Mouse (Mus musculus) stomach, embryonic 15.5 days (tissue): ENCODE data around the gene Aph1a. TPM values are rescaled to one million over a fixed set of nuclear protein-coding genes. Genes with fewer than 3 reads are reported as not detected.

Experiments used
- ATAC-seq: fragments of 200-750 bp; cut with Nextera tagmentation; 2 replicates; pipeline ENCODE4 v1.8.0; 2017; ENCODE audit warnings: low read depth, moderate number of reproducible peaks, moderate TSS enrichment; ENCODE audit not compliant: insufficient read depth, low FRiP score
- H3K27ac ChIP-seq: fragments of 300-500 bp; sonication (generic); 2 replicates; pipeline ENCODE4 v1.5.1; 2015; ENCODE audit warnings: mild to moderate bottlenecking, inconsistent platforms
- H3K27me3 ChIP-seq: fragments of 300-500 bp; sonication (generic); replicated peaks from 2 replicates; pipeline ENCODE4 v1.6.1; 2015; ENCODE audit warnings: inconsistent platforms
- H3K36me3 ChIP-seq: fragments of 300-500 bp; sonication (generic); 2 replicates; pipeline ENCODE4 v1.6.1; 2015; ENCODE audit warnings: inconsistent platforms
- H3K4me1 ChIP-seq: fragments of 300-500 bp; sonication (generic); 2 replicates; pipeline ENCODE4 v1.6.1; 2015; ENCODE audit warnings: inconsistent platforms
- H3K4me2 ChIP-seq: fragments of 300-500 bp; sonication (generic); 2 replicates; pipeline ENCODE4 v1.6.1; 2015; ENCODE audit warnings: mild to moderate bottlenecking, inconsistent platforms
- H3K4me3 ChIP-seq: fragments of 300-500 bp; sonication (generic); replicated peaks from 2 replicates; pipeline ENCODE4 v1.5.1; 2015; ENCODE audit warnings: inconsistent platforms
- H3K9ac ChIP-seq: fragments of 300-500 bp; sonication (generic); 2 replicates; pipeline ENCODE4 v1.6.1; 2015; ENCODE audit warnings: inconsistent platforms
- H3K9me3 ChIP-seq: fragments of 300-500 bp; sonication (generic); 2 replicates; pipeline ENCODE4 v1.6.1; 2016; ENCODE audit warnings: inconsistent platforms
- WGBS: fragments of 180-500 bp; shearing (Covaris S2); methylation state at CpG from one replicate; pipeline ENCODE4 v1.1.7; 2015; 5-methylcytosine and 5-hydroxymethylcytosine counted together
- polyA plus RNA-seq: library from polyadenylated mRNA; unstranded; fragments of >200 nt; fragmentation: Nextera tagmentation; extraction: Ambion mirVana; gene quantifications from 2 replicates; pipeline ENCODE4 v1.2.1, GENCODE M21; 2015

Gene Aph1a
- polyA plus RNA-seq, 1 experiment from 2014 or later, result 36.8 TPM

GRCm38 (mm10) chr3:95865571-95865970 is 28.2 kb upstream of the Aph1a start:
- no peak for ATAC-seq
- Histone ChIP-seq H3K9ac (no peak overlapping the region), H3K4me3 (no peak overlapping the region), H3K36me3 (peaks cover 6% of the 10 kb centered on the region; the same call in 1 of the 2 replicates), H3K4me2 (no peak overlapping the region), H3K27ac (no peak overlapping the region), H3K9me3 (no peaks in the 10 kb centered on the region), H3K27me3 (no peaks in the 10 kb centered on the region), H3K4me1 (no peaks in the 10 kb centered on the region)
- WGBS, result 95% methylated on average over 20 of the region's 20 CpGs

GRCm38 (mm10) chr3:95866071-95866470 is 27.7 kb upstream of the Aph1a start:
- 85% methylated on average over 5 of the region's 5 CpGs for WGBS
- Histone ChIP-seq H3K4me2 (no peak overlapping the region), H3K4me3 (no peak overlapping the region), H3K9ac (no peak overlapping the region), H3K36me3 (peaks cover 6% of the 10 kb centered on the region; the same call in 1 of the 2 replicates), H3K27ac (no peak overlapping the region), H3K9me3 (no peaks in the 10 kb centered on the region), H3K27me3 (no peaks in the 10 kb centered on the region), H3K4me1 (no peaks in the 10 kb centered on the region)
- no peak for ATAC-seq

GRCm38 (mm10) chr3:95867408-95867807 is 26.4 kb upstream of the Aph1a start:
- H3K4me1 ChIP-seq, result peaks cover 5% of the 10 kb centered on the region; the same call in 1 of the 2 replicates
- H3K36me3 ChIP-seq, result peaks cover 6% of the 10 kb centered on the region; the same call in 1 of the 2 replicates
- 92% methylated on average over 2 of the region's 2 CpGs for WGBS

GRCm38 (mm10) chr3:95870976-95871375 is 22.8 kb upstream of the Aph1a start:
- peaks cover 6% of the 10 kb centered on the region; the same call in 1 of the 2 replicates for H3K36me3 ChIP-seq
- H3K4me3 ChIP-seq, result peak overlapping the region; percentile 70
- H3K27me3 ChIP-seq, result no peaks in the 10 kb centered on the region
- H3K9ac ChIP-seq, result peak overlapping the region; percentile 69
- 4% methylated on average over 15 of the region's 15 CpGs for WGBS
- peak overlapping the region; percentile 90 for H3K27ac ChIP-seq
- ATAC-seq, result 0 out of 2 replicates have a peak, but pooled peaks have one; percentile 11
- peak overlapping the region; percentile 61 for H3K4me2 ChIP-seq
- H3K4me1 ChIP-seq, result peaks cover 6% of the 10 kb centered on the region; the same call in 1 of the 2 replicates
- H3K9me3 ChIP-seq, result no peaks in the 10 kb centered on the region

More at GRCm38 (mm10) chr3:95867408-95867807, 26.4 kb upstream of the Aph1a start:
- Histone ChIP-seq H3K9ac (no peak overlapping the region), H3K4me3 (no peak overlapping the region), H3K27ac (no peak overlapping the region), H3K9me3 (no peaks in the 10 kb centered on the region), H3K4me2 (no peak overlapping the region), H3K27me3 (no peaks in the 10 kb centered on the region)
- ATAC-seq, result no peak

GRCm38 (mm10) chr3:95871392-95871867 is 22.3 kb upstream of the Aph1a start, which contains the start of gene Mrps21:
Mrps21 (minus strand) TSS chr3:95871519.
- H3K4me3 ChIP-seq, result peak within 1 kb of the TSS; percentile 70
- no peaks in the 10 kb centered on the region for H3K27me3 ChIP-seq
- H3K27ac ChIP-seq, result peak within 1 kb of the TSS; percentile 90
- peak within 1 kb of the TSS; percentile 61 for H3K4me2 ChIP-seq
- H3K9ac ChIP-seq, result peak within 1 kb of the TSS; percentile 69
- H3K4me1 ChIP-seq, result peaks cover 6% of the 10 kb centered on the region; the same call in 1 of the 2 replicates
- no peaks in the 10 kb centered on the region for H3K9me3 ChIP-seq
- H3K36me3 ChIP-seq, result peaks cover 6% of the 10 kb centered on the region; the same call in 1 of the 2 replicates
- WGBS, result under 1% methylated on average over 33 of the region's 33 CpGs
- peak; percentile 96 for ATAC-seq

GRCm38 (mm10) chr3:95872048-95872447 is 21.7 kb upstream of the Aph1a start:
- no peaks in the 10 kb centered on the region for H3K27me3 ChIP-seq
- peaks cover 6% of the 10 kb centered on the region; the same call in 1 of the 2 replicates for H3K4me1 ChIP-seq
- H3K36me3 ChIP-seq, result peaks cover 6% of the 10 kb centered on the region; the same call in 1 of the 2 replicates
- H3K9me3 ChIP-seq, result no peaks in the 10 kb centered on the region
- H3K9ac ChIP-seq, result peak overlapping the region; percentile 69; the same call in 1 of the 2 replicates
- peak overlapping the region; percentile 70 for H3K4me3 ChIP-seq
- 75% methylated on average over 7 of the region's 7 CpGs for WGBS
- ATAC-seq, result no peak
- peak overlapping the region; percentile 61 for H3K4me2 ChIP-seq
- peak overlapping the region; percentile 22; the same call in 1 of the 2 replicates for H3K27ac ChIP-seq

GRCm38 (mm10) chr3:95879063-95879462 is 14.7 kb upstream of the Aph1a start:
- H3K36me3 ChIP-seq, result no peaks in the 10 kb centered on the region
- H3K4me3 ChIP-seq, result no peak overlapping the region
- H3K27ac ChIP-seq, result no peak overlapping the region
- no peak overlapping the region for H3K4me2 ChIP-seq
- ATAC-seq, result no peak
- no peaks in the 10 kb centered on the region for H3K9me3 ChIP-seq
- 85% methylated on average over 4 of the region's 4 CpGs for WGBS
- H3K4me1 ChIP-seq, result peaks cover 11% of the 10 kb centered on the region; the same call in 1 of the 2 replicates
- no peaks in the 10 kb centered on the region for H3K27me3 ChIP-seq
- no peak overlapping the region for H3K9ac ChIP-seq

- H3K27ac ChIP-seq, result peak within 1 kb of the TSS; percentile 31; the same call in 1 of the 2 replicates
- peaks cover 11% of the 10 kb centered on the region; the same call in 1 of the 2 replicates for H3K4me1 ChIP-seq
Observed at GRCm38 (mm10) chr3:95881979-95882815, 11.6 kb upstream of the Aph1a start, which contains the start of gene Ciart. Ciart (minus strand) TSS chr3:95882251.

GRCm38 (mm10) chr3:95882816-95883425 is 10.8 kb upstream of the Aph1a start:
- Histone ChIP-seq H3K36me3 (no peaks in the 10 kb centered on the region), H3K9me3 (no peaks in the 10 kb centered on the region), H3K4me2 (peak overlapping the region; percentile 98), H3K9ac (peak overlapping the region; percentile 24; the same call in 1 of the 2 replicates), H3K4me3 (peak overlapping the region; percentile 51), H3K27ac (peak overlapping the region; percentile 31; the same call in 1 of the 2 replicates), H3K27me3 (no peaks in the 10 kb centered on the region), H3K4me1 (peaks cover 11% of the 10 kb centered on the region; the same call in 1 of the 2 replicates)
- WGBS, result 2% methylated on average over 24 of the region's 24 CpGs
- ATAC-seq, result no peak

More at GRCm38 (mm10) chr3:95881979-95882815, 11.6 kb upstream of the Aph1a start, which contains the start of gene Ciart:
- Histone ChIP-seq H3K36me3 (no peaks in the 10 kb centered on the region), H3K4me2 (peak within 1 kb of the TSS; percentile 98), H3K4me3 (peak within 1 kb of the TSS; percentile 51), H3K27me3 (no peaks in the 10 kb centered on the region), H3K9me3 (no peaks in the 10 kb centered on the region), H3K9ac (peak within 1 kb of the TSS; percentile 24; the same call in 1 of the 2 replicates)
- ATAC-seq, result peak; percentile 98
- under 1% methylated on average over 65 of the region's 66 CpGs for WGBS

- H3K9ac ChIP-seq, result no peak overlapping the region
- no peaks in the 10 kb centered on the region for H3K27me3 ChIP-seq
- no peaks in the 10 kb centered on the region for H3K9me3 ChIP-seq
- ATAC-seq, result no peak
- no peak overlapping the region for H3K4me3 ChIP-seq
- 75% methylated on average over 5 of the region's 5 CpGs for WGBS
- 0 out of 2 replicates have a peak overlapping the region, but pooled peaks have one; percentile 11 for H3K27ac ChIP-seq
- H3K36me3 ChIP-seq, result no peaks in the 10 kb centered on the region
- H3K4me1 ChIP-seq, result peaks cover 11% of the 10 kb centered on the region; the same call in 1 of the 2 replicates
- H3K4me2 ChIP-seq, result no peak overlapping the region
Observed at GRCm38 (mm10) chr3:95884400-95884799, 9.4 kb upstream of the Aph1a start.

GRCm38 (mm10) chr3:95887596-95887995 is 6.2 kb upstream of the Aph1a start:
- WGBS, result 79% methylated on average over 4 of the region's 4 CpGs
- Histone ChIP-seq H3K27ac (no peak overlapping the region), H3K36me3 (no peaks in the 10 kb centered on the region), H3K4me2 (no peak overlapping the region), H3K9ac (no peak overlapping the region), H3K4me3 (no peak overlapping the region), H3K4me1 (peaks cover 21% of the 10 kb centered on the region), H3K27me3 (no peaks in the 10 kb centered on the region), H3K9me3 (no peaks in the 10 kb centered on the region)
- ATAC-seq, result no peak
